Mouse (Mus musculus) activated CD4-positive, CD25-positive, alpha-beta regulatory T cell, adult 4 months (primary cell): ENCODE results near the gene Akt1s1. TPM values are rescaled to one million over a fixed set of nuclear protein-coding genes. Genes with fewer than 3 reads are reported as not detected.

Experiments
- ATAC-seq: one replicate; pipeline ENCODE4 v1.8.0; 2017
- polyA plus RNA-seq, 2 experiments: library from polyadenylated mRNA; unstranded; fragments of 100-300 nt; shearing (Covaris generic); gene quantifications; one replicate each; pipeline ENCODE4 v1.2.1; 2017

Akt1s1 gene
- polyA plus RNA-seq, 2 experiments from 2014 or later = 3.0 to 4.7 TPM

- ATAC-seq = no peak
Observed at GRCm38 (mm10) chr7:44828706-44829105, 20.1 kb upstream of the Akt1s1 start.

- ATAC-seq = no peak
Observed at GRCm38 (mm10) chr7:44832763-44833162, 16.0 kb upstream of the Akt1s1 start.

- no peak for ATAC-seq
Observed at GRCm38 (mm10) chr7:44835373-44836015, 13.3 kb upstream of the Akt1s1 start.

- no peak for ATAC-seq
Observed at GRCm38 (mm10) chr7:44836016-44836404, 12.8 kb upstream of the Akt1s1 start.

- ATAC-seq = no peak
Observed at GRCm38 (mm10) chr7:44836423-44837053, 12.3 kb upstream of the Akt1s1 start.

GRCm38 (mm10) chr7:44838073-44838472, 10.7 kb upstream of the Akt1s1 start:
- ATAC-seq = no peak

- peak; percentile 34 for ATAC-seq
Observed at GRCm38 (mm10) chr7:44839171-44839490, 9.7 kb upstream of the Akt1s1 start.

GRCm38 (mm10) chr7:44839491-44840191, 9.2 kb upstream of the Akt1s1 start:
- peak; percentile 63 for ATAC-seq

GRCm38 (mm10) chr7:44840426-44840825, 8.4 kb upstream of the Akt1s1 start:
- ATAC-seq = no peak

- ATAC-seq = no peak
Observed at GRCm38 (mm10) chr7:44841825-44842463, 6.8 kb upstream of the Akt1s1 start.

- ATAC-seq = no peak
Observed at GRCm38 (mm10) chr7:44845006-44845405, 3.8 kb upstream of the Akt1s1 start.

GRCm38 (mm10) chr7:44846804-44847203, 2.0 kb upstream of the Akt1s1 start:
- ATAC-seq = no peak

GRCm38 (mm10) chr7:44847772-44848171, 1.0 kb upstream of the Akt1s1 start:
- ATAC-seq = no peak

GRCm38 (mm10) chr7:44849416-44850111, 773 bp downstream of the Akt1s1 start:
- ATAC-seq = peak; percentile 42

GRCm38 (mm10) chr7:44850146-44850545, 1.4 kb downstream of the Akt1s1 start:
- ATAC-seq = no peak

GRCm38 (mm10) chr7:44850789-44851624, 2.2 kb downstream of the Akt1s1 start:
- no peak for ATAC-seq

- ATAC-seq = no peak
Observed at GRCm38 (mm10) chr7:44851625-44852234, 2.9 kb downstream of the Akt1s1 start.

GRCm38 (mm10) chr7:44852259-44853027, 3.7 kb downstream of the Akt1s1 start:
- no peak for ATAC-seq

GRCm38 (mm10) chr7:44853065-44853464, 4.3 kb downstream of the Akt1s1 start:
- ATAC-seq = no peak

- ATAC-seq = peak; percentile 5
Observed at GRCm38 (mm10) chr7:44853596-44854355, 5.0 kb downstream of the Akt1s1 start.
